Mouse (Mus musculus) erythroblast, embryonic 14.5 days (primary cell): ENCODE results near the gene Nrxn3. TPM values are rescaled to one million over a fixed set of nuclear protein-coding genes. Genes with fewer than 3 reads are reported as not detected.

Source experiments
- H3K27me3 ChIP-seq: 2 replicates; pipeline ENCODE4 v1.6.1; 2012; ENCODE audit warnings: inconsistent platforms; ENCODE audit not compliant: control insufficient read depth
- H3K36me3 ChIP-seq: 2 replicates; pipeline ENCODE4 v1.6.1; 2012; ENCODE audit warnings: mild to moderate bottlenecking, inconsistent platforms; ENCODE audit not compliant: control insufficient read depth
- H3K4me1 ChIP-seq: 2 replicates; pipeline ENCODE4 v1.6.1; 2012; ENCODE audit warnings: inconsistent platforms; ENCODE audit not compliant: control insufficient read depth
- H3K4me3 ChIP-seq: replicated peaks from 2 replicates; pipeline ENCODE3; 2012; ENCODE audit warnings: moderate library complexity, mild to moderate bottlenecking, inconsistent platforms
- H3K9me3 ChIP-seq: 2 replicates; pipeline ENCODE4 v1.6.1; 2012; ENCODE audit warnings: low read length, inconsistent platforms, mixed read lengths; ENCODE audit not compliant: control insufficient read depth
- GATA1 ChIP-seq: IDR thresholded peaks from 2 replicates; pipeline ENCODE4 v1.6.1; 2012; ENCODE audit warnings: low read length, inconsistent platforms, mixed read lengths
- TAL1 ChIP-seq: IDR thresholded peaks from 3 replicates; pipeline ENCODE4 v1.6.1; 2012; ENCODE audit warnings: low read length, inconsistent platforms, mixed read lengths
- polyA plus RNA-seq: library from polyadenylated mRNA; stranded (reverse); fragments of >175 nt; gene quantifications from 2 replicates; pipeline ENCODE4 v1.2.3, GENCODE M21; 2012

Gene Nrxn3
- polyA plus RNA-seq, 1 experiment: not detected

GRCm38 (mm10) chr12:90059786-90060185 is 1337.1 kb downstream of the Nrxn3 start:
- no peak overlapping the region for H3K4me3 ChIP-seq
- H3K9me3 ChIP-seq: no peaks in the 10 kb centered on the region
- H3K36me3 ChIP-seq: no peaks in the 10 kb centered on the region
- no peaks in the 10 kb centered on the region for H3K27me3 ChIP-seq
- TF ChIP-seq GATA1: no peak
- no peak for TF ChIP-seq TAL1
- H3K4me1 ChIP-seq: no peaks in the 10 kb centered on the region

- H3K36me3 ChIP-seq: no peaks in the 10 kb centered on the region
Measured at GRCm38 (mm10) chr12:90061312-90061711, 1338.6 kb downstream of the Nrxn3 start.

GRCm38 (mm10) chr12:90062219-90062618 is 1339.5 kb downstream of the Nrxn3 start:
- no peaks in the 10 kb centered on the region for H3K36me3 ChIP-seq
- H3K9me3 ChIP-seq: no peaks in the 10 kb centered on the region
- no peaks in the 10 kb centered on the region for H3K4me1 ChIP-seq
- no peak overlapping the region for H3K4me3 ChIP-seq
- H3K27me3 ChIP-seq: no peaks in the 10 kb centered on the region
- TF ChIP-seq TAL1: no peak
- TF ChIP-seq GATA1: no peak

More at GRCm38 (mm10) chr12:90061312-90061711, 1338.6 kb downstream of the Nrxn3 start:
- Histone ChIP-seq H3K4me3 (no peak overlapping the region), H3K9me3 (no peaks in the 10 kb centered on the region), H3K27me3 (no peaks in the 10 kb centered on the region), H3K4me1 (no peaks in the 10 kb centered on the region)
- TF ChIP-seq GATA1 (no peak), TAL1 (no peak)

- Histone ChIP-seq H3K27me3 (no peaks in the 10 kb centered on the region), H3K36me3 (no peaks in the 10 kb centered on the region), H3K4me3 (no peak overlapping the region), H3K9me3 (no peaks in the 10 kb centered on the region), H3K4me1 (no peaks in the 10 kb centered on the region)
- no peak for TF ChIP-seq TAL1
- TF ChIP-seq GATA1: no peak
Measured at GRCm38 (mm10) chr12:90063443-90063842, 1340.8 kb downstream of the Nrxn3 start.

GRCm38 (mm10) chr12:90085862-90086261 is 1363.2 kb downstream of the Nrxn3 start:
- TF ChIP-seq TAL1 (no peak), GATA1 (no peak)
- peaks cover 2% of the 10 kb centered on the region; the same call in 1 of the 2 replicates for H3K9me3 ChIP-seq
- no peaks in the 10 kb centered on the region for H3K4me1 ChIP-seq
- H3K4me3 ChIP-seq: no peak overlapping the region
- H3K36me3 ChIP-seq: no peaks in the 10 kb centered on the region
- no peaks in the 10 kb centered on the region for H3K27me3 ChIP-seq

GRCm38 (mm10) chr12:90095754-90096153 is 1373.1 kb downstream of the Nrxn3 start:
- Histone ChIP-seq H3K4me3 (no peak overlapping the region), H3K27me3 (no peaks in the 10 kb centered on the region), H3K4me1 (no peaks in the 10 kb centered on the region), H3K36me3 (no peaks in the 10 kb centered on the region), H3K9me3 (no peaks in the 10 kb centered on the region)
- TF ChIP-seq TAL1 (no peak), GATA1 (no peak)

- Histone ChIP-seq H3K4me3 (no peak overlapping the region), H3K27me3 (no peaks in the 10 kb centered on the region), H3K4me1 (no peaks in the 10 kb centered on the region), H3K36me3 (no peaks in the 10 kb centered on the region), H3K9me3 (no peaks in the 10 kb centered on the region; the same call in 1 of the 2 replicates)
- no peak for TF ChIP-seq TAL1
- no peak for TF ChIP-seq GATA1
Measured at GRCm38 (mm10) chr12:90113351-90113791, 1390.7 kb downstream of the Nrxn3 start.

GRCm38 (mm10) chr12:90131927-90132869 is 1409.5 kb downstream of the Nrxn3 start:
- H3K9me3 ChIP-seq: no peaks in the 10 kb centered on the region
- no peaks in the 10 kb centered on the region for H3K27me3 ChIP-seq
- H3K4me3 ChIP-seq: no peak overlapping the region
- no peak for TF ChIP-seq TAL1
- no peak for TF ChIP-seq GATA1
- H3K36me3 ChIP-seq: no peaks in the 10 kb centered on the region
- H3K4me1 ChIP-seq: no peaks in the 10 kb centered on the region

GRCm38 (mm10) chr12:90142011-90142410 is 1419.3 kb downstream of the Nrxn3 start:
- Histone ChIP-seq H3K9me3 (peaks cover 7% of the 10 kb centered on the region), H3K4me3 (no peak overlapping the region), H3K36me3 (no peaks in the 10 kb centered on the region), H3K27me3 (no peaks in the 10 kb centered on the region), H3K4me1 (no peaks in the 10 kb centered on the region)
- TF ChIP-seq GATA1 (no peak), TAL1 (no peak)
